Mouse (Mus musculus): ENCODE data around the gene Ptn. TPM values are rescaled to one million over a fixed set of nuclear protein-coding genes. Genes with fewer than 3 reads are reported as not detected.
"Not testable (repeated sequence)": the region's sequence is repeated elsewhere in the genome, so short reads cannot be mapped to it uniquely, and the experiment has no call there.

The Ptn gene
- polyA plus RNA-seq, 1 experiment: not detected

- TF ChIP-seq CTCF (IDR thresholded peaks at IDR 0.05; ENCODE audit: low read depth, low read length) (no peak), POLR2A (IDR thresholded peaks at IDR 0.05; ENCODE audit: borderline replicate concordance, low read depth, low read length) (no peak)
- no peak overlapping the region for H3K4me3 ChIP-seq (ENCODE audit: insufficient read depth, low read length)
- no peak overlapping the region for H3K27ac ChIP-seq (ENCODE audit: insufficient read depth, low read depth, low read length)
- no peaks in the 10 kb centered on the region for H3K4me1 ChIP-seq (ENCODE audit: control insufficient read depth, insufficient read depth, low read length)
Observed at GRCm38 (mm10) chr6:36769012-36769411, 41.0 kb downstream of the Ptn start.

- Histone ChIP-seq H3K4me1 (ENCODE audit: control insufficient read depth, insufficient read depth, low read length) (no peaks in the 10 kb centered on the region), H3K27ac (ENCODE audit: insufficient read depth, low read depth, low read length) (no peak overlapping the region), H3K4me3 (ENCODE audit: insufficient read depth, low read length) (no peak overlapping the region)
- TF ChIP-seq CTCF (IDR thresholded peaks at IDR 0.05; ENCODE audit: low read depth, low read length) (no peak), POLR2A (IDR thresholded peaks at IDR 0.05; ENCODE audit: borderline replicate concordance, low read depth, low read length) (no peak)
Observed at GRCm38 (mm10) chr6:36766941-36767340, 43.1 kb downstream of the Ptn start.

- Histone ChIP-seq H3K27ac (ENCODE audit: insufficient read depth, low read depth, low read length) (no peak overlapping the region), H3K4me3 (ENCODE audit: insufficient read depth, low read length) (no peak overlapping the region), H3K4me1 (ENCODE audit: control insufficient read depth, insufficient read depth, low read length) (no peaks in the 10 kb centered on the region)
- TF ChIP-seq CTCF (IDR thresholded peaks at IDR 0.05; ENCODE audit: low read depth, low read length) (no peak), POLR2A (IDR thresholded peaks at IDR 0.05; ENCODE audit: borderline replicate concordance, low read depth, low read length) (no peak)
Observed at GRCm38 (mm10) chr6:36755001-36755885, 54.8 kb downstream of the Ptn start.

GRCm38 (mm10) chr6:36752887-36753286, 57.1 kb downstream of the Ptn start:
- H3K4me3 ChIP-seq (ENCODE audit: insufficient read depth, low read length): no peak overlapping the region
- no peaks in the 10 kb centered on the region for H3K4me1 ChIP-seq (ENCODE audit: control insufficient read depth, insufficient read depth, low read length)
- TF ChIP-seq CTCF (IDR thresholded peaks at IDR 0.05; ENCODE audit: low read depth, low read length) (no peak), POLR2A (IDR thresholded peaks at IDR 0.05; ENCODE audit: borderline replicate concordance, low read depth, low read length) (no peak)
- no peak overlapping the region for H3K27ac ChIP-seq (ENCODE audit: insufficient read depth, low read depth, low read length)

- Histone ChIP-seq H3K4me1 (ENCODE audit: control insufficient read depth, insufficient read depth, low read length) (no peaks in the 10 kb centered on the region), H3K4me3 (ENCODE audit: insufficient read depth, low read length) (no peak overlapping the region), H3K27ac (ENCODE audit: insufficient read depth, low read depth, low read length) (no peak overlapping the region)
- TF ChIP-seq CTCF (IDR thresholded peaks at IDR 0.05; ENCODE audit: low read depth, low read length) (no peak), POLR2A (IDR thresholded peaks at IDR 0.05; ENCODE audit: borderline replicate concordance, low read depth, low read length) (no peak)
Observed at GRCm38 (mm10) chr6:36739811-36740210, 70.2 kb downstream of the Ptn start.

- Histone ChIP-seq H3K27ac (ENCODE audit: insufficient read depth, low read depth, low read length) (no peak overlapping the region), H3K4me3 (ENCODE audit: insufficient read depth, low read length) (no peak overlapping the region), H3K4me1 (ENCODE audit: control insufficient read depth, insufficient read depth, low read length) (no peaks in the 10 kb centered on the region)
- no peak for TF ChIP-seq CTCF (IDR thresholded peaks at IDR 0.05; ENCODE audit: low read depth, low read length)
- TF ChIP-seq POLR2A (IDR thresholded peaks at IDR 0.05; ENCODE audit: borderline replicate concordance, low read depth, low read length): no peak
Observed at GRCm38 (mm10) chr6:36736763-36737162, 73.3 kb downstream of the Ptn start.

GRCm38 (mm10) chr6:36735622-36736021, 74.4 kb downstream of the Ptn start:
- H3K4me1 ChIP-seq (ENCODE audit: control insufficient read depth, insufficient read depth, low read length); H3K27ac ChIP-seq (ENCODE audit: insufficient read depth, low read depth, low read length); H3K4me3 ChIP-seq (ENCODE audit: insufficient read depth, low read length): not testable (repeated sequence)

- not testable (repeated sequence) for H3K4me1 ChIP-seq (ENCODE audit: control insufficient read depth, insufficient read depth, low read length); H3K4me3 ChIP-seq (ENCODE audit: insufficient read depth, low read length); H3K27ac ChIP-seq (ENCODE audit: insufficient read depth, low read depth, low read length)
Observed at GRCm38 (mm10) chr6:36729811-36730210, 80.2 kb downstream of the Ptn start.

- Histone ChIP-seq H3K27ac (ENCODE audit: insufficient read depth, low read depth, low read length) (no peak overlapping the region), H3K4me3 (ENCODE audit: insufficient read depth, low read length) (no peak overlapping the region), H3K4me1 (ENCODE audit: control insufficient read depth, insufficient read depth, low read length) (no peaks in the 10 kb centered on the region)
- TF ChIP-seq POLR2A (IDR thresholded peaks at IDR 0.05; ENCODE audit: borderline replicate concordance, low read depth, low read length) (no peak), CTCF (IDR thresholded peaks at IDR 0.05; ENCODE audit: low read depth, low read length) (no peak)
Observed at GRCm38 (mm10) chr6:36728079-36728478, 81.9 kb downstream of the Ptn start.

GRCm38 (mm10) chr6:36725509-36726160, 84.4 kb downstream of the Ptn start:
- H3K4me1 ChIP-seq (ENCODE audit: control insufficient read depth, insufficient read depth, low read length): no peaks in the 10 kb centered on the region
- TF ChIP-seq POLR2A (IDR thresholded peaks at IDR 0.05; ENCODE audit: borderline replicate concordance, low read depth, low read length) (no peak), CTCF (IDR thresholded peaks at IDR 0.05; ENCODE audit: low read depth, low read length) (no peak)
- H3K4me3 ChIP-seq (ENCODE audit: insufficient read depth, low read length): no peak overlapping the region
- no peak overlapping the region for H3K27ac ChIP-seq (ENCODE audit: insufficient read depth, low read depth, low read length)

All from bone marrow macrophage, adult 2 months (primary cell).